Comparison of ENCODE assay signal across 11 mouse cellular contexts in genomic region chr1:120027693-120028092, GRCm38 (mm10). TPM values are rescaled to one million over a fixed set of nuclear protein-coding genes. Genes with fewer than 3 reads are reported as not detected.
DNase-seq lines count a peak whose midpoint lies in the region; ATAC-seq and TF ChIP-seq lines count a peak whose summit lies in the region.
"Had no signal": no experiment of that assay in that cellular context is flagged by ENCODE, and none has a peak within 500 bp of the region (broad histone marks: within the 10 kb centered on the region; RNA-seq: fewer than 3 reads in every experiment).

No protein-coding gene starts in this region.

- DNase-seq in adrenal gland, postnatal 10 days = peak; percentile 62
- no peak for DNase-seq in adrenal gland, postnatal 4 days (ENCODE audit: low spot score in 2 of 2)
- peak; percentile 29 for DNase-seq in liver, postnatal 0 days
- DNase-seq in retina, postnatal 1 day = no peak
- DNase-seq in spleen, postnatal 4 days (ENCODE audit: low spot score in 2 of 2) = no peak

- no peak for TF ChIP-seq CTCF in liver, postnatal 0 days (IDR thresholded peaks at IDR 0.05; ENCODE audit: low read depth)

- H3K4me1 ChIP-seq in liver, postnatal 0 days (ENCODE audit: insufficient read depth) = 0 out of 2 replicates have a peak, but pooled peaks cover 4% of the 10 kb centered on the region
- H3K4me1 ChIP-seq in liver, embryonic 12.5 days = no peaks in the 10 kb centered on the region
- H3K4me1 ChIP-seq in heart, embryonic 16.5 days (ENCODE audit: control insufficient read depth, insufficient read depth, low read length) = peaks cover 24% of the 10 kb centered on the region

- no peak for TF ChIP-seq EP300 in liver, postnatal 0 days (IDR thresholded peaks at IDR 0.05; ENCODE audit: low read depth)

- no peaks in the 10 kb centered on the region for H3K36me3 ChIP-seq in liver, postnatal 0 days (replicated peaks; ENCODE audit: insufficient read depth, low read length)
- no peaks in the 10 kb centered on the region for H3K36me3 ChIP-seq in liver, embryonic 12.5 days
- no peaks in the 10 kb centered on the region for H3K36me3 ChIP-seq in heart, embryonic 16.5 days (ENCODE audit: control insufficient read depth, insufficient read depth)

- no peak overlapping the region for H3K9ac ChIP-seq in liver, postnatal 0 days (replicated peaks)
- H3K9ac ChIP-seq in liver, embryonic 12.5 days = no peak overlapping the region
- H3K9ac ChIP-seq in heart, embryonic 16.5 days (ENCODE audit: low read length) = peak overlapping the region; percentile 16

- H3K4me2 ChIP-seq in liver, postnatal 0 days (ENCODE audit: low read depth, low read length) = no peak overlapping the region
- no peak overlapping the region for H3K4me2 ChIP-seq in liver, embryonic 12.5 days
- H3K4me2 ChIP-seq in heart, embryonic 16.5 days (ENCODE audit: low read depth, low read length) = peak overlapping the region; percentile 23; the same call in 1 of the 2 replicates

- 54% methylated on average over 4 of the region's 4 CpGs for WGBS in liver, postnatal 0 days (ENCODE audit: insufficient replicate concordance)
- WGBS in liver, embryonic 12.5 days (ENCODE audit: insufficient replicate concordance) = 54% methylated on average over 4 of the region's 4 CpGs
- 30% methylated on average over 4 of the region's 4 CpGs for WGBS in heart, embryonic 16.5 days

- no peak overlapping the region for H3K4me3 ChIP-seq in liver, postnatal 0 days (ENCODE audit: low read depth, low read length)
- H3K4me3 ChIP-seq in liver, embryonic 12.5 days = no peak overlapping the region
- no peak overlapping the region for H3K4me3 ChIP-seq in heart, embryonic 16.5 days (ENCODE audit: low read length)

- ATAC-seq in liver, postnatal 0 days = no peak
- no peak for ATAC-seq in liver, embryonic 12.5 days
- ATAC-seq in heart, embryonic 16.5 days (replicated peaks; ENCODE audit: extremely low read depth, insufficient read depth, low FRiP score) = peak; percentile 84
- ATAC-seq in megakaryocyte progenitor cell, adult 5-6 weeks (replicated peaks; ENCODE audit: poor library complexity) = 0 out of 2 replicates have a peak, but pooled peaks have one; percentile 21
- ATAC-seq: forebrain, embryonic 16.5 days; intestine, embryonic 16.5 days had no signal

- no peak overlapping the region for H3K27ac ChIP-seq in liver, postnatal 0 days (ENCODE audit: low read depth)
- H3K27ac ChIP-seq in liver, embryonic 12.5 days = no peak overlapping the region
- H3K27ac ChIP-seq in heart, embryonic 16.5 days (ENCODE audit: low read length) = peak overlapping the region; percentile 82

- no peaks in the 10 kb centered on the region for H3K9me3 ChIP-seq in liver, postnatal 0 days (ENCODE audit: low read length)
- no peaks in the 10 kb centered on the region for H3K9me3 ChIP-seq in liver, embryonic 12.5 days (replicated peaks)
- H3K9me3 ChIP-seq in heart, embryonic 16.5 days (replicated peaks; ENCODE audit: control insufficient read depth, low read length) = no peaks in the 10 kb centered on the region

- H3K27me3 ChIP-seq in liver, postnatal 0 days (ENCODE audit: insufficient read depth, low read length) = no peaks in the 10 kb centered on the region
- no peaks in the 10 kb centered on the region for H3K27me3 ChIP-seq in liver, embryonic 12.5 days (replicated peaks)
- H3K27me3 ChIP-seq in heart, embryonic 16.5 days (ENCODE audit: control insufficient read depth, insufficient read depth, low read length) = no peaks in the 10 kb centered on the region

RNA-seq across cellular contexts. Expression of gene Sctr, which starts 21.0 kb away (rescaled TPM):
- total RNA-seq in adrenal gland, postnatal 10 days (2021) = 10 to 100 TPM; 12.7 to 17.7 TPM
- 10 to 100 TPM; 15.5 to 19.7 TPM for total RNA-seq in adrenal gland, postnatal 4 days (2021)
- 0.05 and 0.13 TPM in 2 replicates for polyA plus RNA-seq in liver, postnatal 0 days (2015; fragmentation: Nextera tagmentation; extraction: Ambion mirVana)
- not detected in 2 replicates for polyA plus RNA-seq in liver, embryonic 12.5 days (2016; fragmentation: Nextera tagmentation; extraction: Ambion mirVana)
- 0.11 TPM in 1 of 2 replicates, not detected in the other for polyA plus RNA-seq in heart, embryonic 16.5 days (2015; fragmentation: Nextera tagmentation; extraction: Ambion mirVana)
- total RNA-seq in megakaryocyte progenitor cell, adult 5-6 weeks (2015) = not detected in 2 replicates
- not detected in 2 replicates for total RNA-seq in megakaryocyte progenitor cell, adult 5-6 weeks (2017)
- total RNA-seq: common myeloid progenitor, adult 5-6 weeks had no signal

RNA-seq across cellular contexts. Expression of gene Cfap221, which starts 30.7 kb away (rescaled TPM):
- total RNA-seq in adrenal gland, postnatal 10 days (2021) = under 1 TPM; 0.39 to 0.70 TPM
- under 1 TPM; 0.56 to 0.62 TPM for total RNA-seq in adrenal gland, postnatal 4 days (2021)
- not detected in 2 replicates for polyA plus RNA-seq in liver, postnatal 0 days (2015; fragmentation: Nextera tagmentation; extraction: Ambion mirVana)
- not detected in 2 replicates for polyA plus RNA-seq in liver, embryonic 12.5 days (2016; fragmentation: Nextera tagmentation; extraction: Ambion mirVana)
- polyA plus RNA-seq in heart, embryonic 16.5 days (2015; fragmentation: Nextera tagmentation; extraction: Ambion mirVana) = 0.16 and 0.25 TPM in 2 replicates
- total RNA-seq in megakaryocyte progenitor cell, adult 5-6 weeks (2015) = not detected in 2 replicates
- not detected in 2 replicates for total RNA-seq in megakaryocyte progenitor cell, adult 5-6 weeks (2017)
- total RNA-seq: common myeloid progenitor, adult 5-6 weeks had no signal
- polyA plus RNA-seq: intestine, embryonic 16.5 days had no signal

RNA-seq across cellular contexts. Expression of gene Tmem37, which starts 46.2 kb away (rescaled TPM):
- total RNA-seq in adrenal gland, postnatal 10 days (2021) = 10 to 100 TPM; 24.6 to 25.8 TPM
- total RNA-seq in adrenal gland, postnatal 4 days (2021) = 10 to 100 TPM; 17.5 to 18.5 TPM
- polyA plus RNA-seq in liver, postnatal 0 days (2015; fragmentation: Nextera tagmentation; extraction: Ambion mirVana) = 194 and 201 TPM in 2 replicates
- polyA plus RNA-seq in liver, embryonic 12.5 days (2016; fragmentation: Nextera tagmentation; extraction: Ambion mirVana) = 37.0 and 37.6 TPM in 2 replicates
- 10.2 and 10.4 TPM in 2 replicates for polyA plus RNA-seq in heart, embryonic 16.5 days (2015; fragmentation: Nextera tagmentation; extraction: Ambion mirVana)
- total RNA-seq in megakaryocyte progenitor cell, adult 5-6 weeks (2015) = 0.12 TPM in 1 of 2 replicates, not detected in the other
- total RNA-seq in megakaryocyte progenitor cell, adult 5-6 weeks (2017) = 0.46 TPM in 1 of 2 replicates, not detected in the other

Comparison
In these comparisons a context has a peak if more than half of its experiments do, and no peak if none do; other contexts are left out.
1. DNase-seq: peak in adrenal gland, postnatal 10 days (single experiment) and liver, postnatal 0 days (single experiment); none in adrenal gland, postnatal 4 days (0 of 2), retina, postnatal 1 day (single experiment) and spleen, postnatal 4 days (0 of 2).
2. ATAC-seq: peak in heart, embryonic 16.5 days (single experiment) and megakaryocyte progenitor cell, adult 5-6 weeks (single experiment); none in liver, postnatal 0 days (single experiment) and liver, embryonic 12.5 days (single experiment).
3. RNA of gene Sctr, which starts 21.0 kb away (total RNA-seq): 15.5 to 19.7 TPM in adrenal gland, postnatal 4 days and 12.7 to 17.7 TPM in adrenal gland, postnatal 10 days; not detected in megakaryocyte progenitor cell, adult 5-6 weeks; every median in the first group is over 10 times any median in the second.
4. RNA of gene Tmem37, which starts 46.2 kb away (total RNA-seq): 24.6 to 25.8 TPM in adrenal gland, postnatal 10 days and 17.5 to 18.5 TPM in adrenal gland, postnatal 4 days; 0.12 to 0.46 TPM in megakaryocyte progenitor cell, adult 5-6 weeks; every median in the first group is over 10 times any median in the second.